Mouse (Mus musculus) neural tube, embryonic 15.5 days (tissue): Measurements from ENCODE around the gene Slc48a1. TPM values are rescaled to one million over a fixed set of nuclear protein-coding genes. Genes with fewer than 3 reads are reported as not detected.

Source experiments
- ATAC-seq: fragments of 200-750 bp; cut with Nextera tagmentation; 2 replicates; pipeline ENCODE4 v1.8.0; 2017; ENCODE audit warnings: mild to moderate bottlenecking, moderate TSS enrichment, moderate library complexity; ENCODE audit not compliant: low FRiP score
- H3K27ac ChIP-seq: fragments of 300-500 bp; sonication (generic); replicated peaks from 2 replicates; pipeline ENCODE4 v1.5.1; 2015; ENCODE audit warnings: mild to moderate bottlenecking, inconsistent platforms
- H3K27me3 ChIP-seq: fragments of 300-500 bp; sonication (generic); replicated peaks from 2 replicates; pipeline ENCODE4 v1.6.1; 2015; ENCODE audit warnings: inconsistent platforms
- H3K36me3 ChIP-seq: fragments of 300-500 bp; sonication (generic); 2 replicates; pipeline ENCODE4 v1.6.1; 2015; ENCODE audit warnings: inconsistent platforms
- H3K4me1 ChIP-seq: fragments of 300-500 bp; sonication (generic); 2 replicates; pipeline ENCODE4 v1.6.1; 2015; ENCODE audit warnings: inconsistent platforms
- H3K4me2 ChIP-seq: fragments of 300-500 bp; sonication (generic); 2 replicates; pipeline ENCODE4 v1.6.1; 2015; ENCODE audit warnings: inconsistent platforms, mild to moderate bottlenecking, moderate library complexity
- H3K4me3 ChIP-seq: fragments of 300-500 bp; sonication (generic); replicated peaks from 2 replicates; pipeline ENCODE4 v1.5.1; 2015; ENCODE audit warnings: mild to moderate bottlenecking, inconsistent platforms
- H3K9ac ChIP-seq: fragments of 300-500 bp; sonication (generic); replicated peaks from 2 replicates; pipeline ENCODE4 v1.6.1; 2015; ENCODE audit warnings: mild to moderate bottlenecking, inconsistent platforms
- H3K9me3 ChIP-seq: fragments of 300-500 bp; sonication (generic); replicated peaks from 2 replicates; pipeline ENCODE4 v1.6.1; 2016; ENCODE audit warnings: inconsistent platforms
- WGBS: fragments of 180-500 bp; shearing (Covaris S2); methylation state at CpG from one replicate; pipeline ENCODE4 v1.1.7; 2015; ENCODE audit warnings: mixed read lengths; 5-methylcytosine and 5-hydroxymethylcytosine counted together
- polyA plus RNA-seq: library from polyadenylated mRNA; unstranded; fragments of >200 nt; fragmentation: Nextera tagmentation; extraction: Ambion mirVana; gene quantifications from 2 replicates; pipeline ENCODE4 v1.2.1, GENCODE M21; 2015

Gene Slc48a1
- polyA plus RNA-seq = 99.0 and 101 TPM in 2 replicates

DNA sequence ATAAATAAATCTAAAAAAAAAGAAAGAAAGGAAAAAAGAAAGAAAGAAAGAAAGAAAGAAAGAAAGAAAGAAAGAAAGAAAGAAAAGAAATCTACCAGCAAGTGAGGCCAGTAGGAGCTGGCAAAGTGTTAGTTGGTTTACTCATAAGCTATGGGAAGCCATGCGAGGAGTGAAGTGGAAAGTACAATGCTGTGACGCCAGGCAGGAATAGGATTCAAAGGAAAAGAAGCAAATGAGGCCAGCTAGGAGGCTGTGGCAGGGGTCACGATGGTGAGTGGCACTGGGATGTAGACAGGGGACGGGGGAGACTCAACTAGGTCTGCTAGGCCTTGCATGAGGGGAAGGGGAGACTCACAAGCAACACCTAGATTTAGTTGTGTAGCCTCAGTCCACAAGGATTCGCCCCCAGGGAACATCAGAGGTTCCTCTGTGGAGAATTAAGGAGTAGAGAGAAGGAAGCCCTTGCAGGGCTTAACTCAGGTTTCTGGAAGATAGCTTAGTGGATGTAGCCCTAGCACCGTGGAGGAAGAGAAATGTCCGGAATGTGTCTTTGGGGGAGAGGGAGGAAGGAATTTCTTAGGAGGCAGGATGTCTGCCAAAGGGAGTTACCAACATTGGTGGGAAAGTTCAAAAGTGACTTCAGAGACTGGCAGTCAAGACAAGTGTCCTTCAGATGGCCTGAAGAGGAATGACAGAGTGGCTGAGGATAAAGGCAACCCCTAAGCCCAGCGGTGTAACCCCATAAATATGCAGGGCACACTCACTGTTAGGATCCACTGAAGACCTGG is at the start of gene Slc48a1:
Gene Slc48a1 (plus strand): TSS at position 210 of the 788 bp plus-strand sequence.
- Histone ChIP-seq H3K4me3 (no peak within 1 kb of the TSS), H3K9me3 (no peaks in the 10 kb centered on the region), H3K36me3 (no peaks in the 10 kb centered on the region), H3K4me2 (no peak within 1 kb of the TSS), H3K27ac (no peak within 1 kb of the TSS), H3K4me1 (peaks cover 24% of the 10 kb centered on the region), H3K27me3 (peaks cover 14% of the 10 kb centered on the region), H3K9ac (no peak within 1 kb of the TSS)
- WGBS = 89% methylated on average over 8 of the region's 8 CpGs
- ATAC-seq = no peak

DNA sequence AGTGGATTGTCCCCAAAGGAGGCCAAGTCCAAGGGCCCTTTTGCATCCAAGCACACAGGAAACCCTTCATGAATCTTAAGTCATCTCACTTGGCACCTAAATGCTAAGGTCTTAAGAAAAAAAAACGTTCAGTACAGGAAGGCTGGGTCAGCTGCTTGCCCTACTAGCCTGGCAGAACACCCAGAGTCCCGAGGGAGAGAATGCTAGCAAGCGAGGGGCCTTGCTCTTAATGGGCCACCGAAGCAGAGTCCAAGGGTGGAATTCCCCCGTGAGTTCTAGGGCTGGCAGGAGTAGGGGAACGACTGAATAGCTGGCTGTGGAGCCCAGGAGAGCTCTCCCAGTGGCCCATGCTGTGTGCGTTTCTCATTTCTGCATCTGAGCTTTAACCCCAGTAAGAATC is 49.5 kb upstream of the Slc48a1 start:
- Histone ChIP-seq H3K27ac (no peak overlapping the region), H3K9me3 (no peaks in the 10 kb centered on the region), H3K27me3 (no peaks in the 10 kb centered on the region), H3K9ac (no peak overlapping the region), H3K4me1 (0 out of 2 replicates have a peak, but pooled peaks cover 4% of the 10 kb centered on the region), H3K36me3 (no peaks in the 10 kb centered on the region), H3K4me2 (no peak overlapping the region), H3K4me3 (no peak overlapping the region)
- WGBS = 63% methylated on average over 7 of the region's 7 CpGs
- no peak for ATAC-seq

DNA sequence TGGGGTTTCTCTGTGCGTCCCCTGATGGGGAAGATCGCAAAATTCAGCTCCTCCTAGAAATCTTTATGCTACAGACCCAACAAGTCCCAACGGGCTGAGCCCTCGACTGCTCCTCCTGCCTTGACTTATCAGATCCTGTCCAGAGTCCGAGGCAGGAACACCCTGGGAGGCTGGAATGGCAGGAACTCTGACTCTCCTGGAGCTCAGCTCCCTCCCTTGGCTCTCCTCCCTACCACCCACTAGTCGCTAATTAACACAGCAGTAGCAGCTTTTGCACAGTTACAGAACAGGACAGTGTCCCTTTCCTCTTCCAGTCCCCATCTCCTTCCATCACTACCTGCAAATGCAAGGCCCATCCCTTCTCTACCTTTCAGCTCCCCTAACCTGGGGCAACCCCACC is 48.0 kb upstream of the Slc48a1 start:
- ATAC-seq = no peak
- 0 out of 2 replicates have a peak, but pooled peaks cover 4% of the 10 kb centered on the region for H3K4me1 ChIP-seq
- WGBS = 77% methylated on average over 6 of the region's 6 CpGs
- H3K36me3 ChIP-seq = no peaks in the 10 kb centered on the region
- no peak overlapping the region for H3K9ac ChIP-seq
- H3K4me2 ChIP-seq = no peak overlapping the region
- no peaks in the 10 kb centered on the region for H3K9me3 ChIP-seq
- H3K27ac ChIP-seq = no peak overlapping the region
- no peaks in the 10 kb centered on the region for H3K27me3 ChIP-seq
- no peak overlapping the region for H3K4me3 ChIP-seq

GRCm38 (mm10) chr15:97731111-97731510 is 47.2 kb upstream of the Slc48a1 start, which contains the start of gene Endou:
Endou (minus strand) TSS chr15:97731339.
- no peak within 1 kb of the TSS for H3K4me3 ChIP-seq
- 0 out of 2 replicates have a peak, but pooled peaks cover 4% of the 10 kb centered on the region for H3K4me1 ChIP-seq
- H3K9ac ChIP-seq = no peak within 1 kb of the TSS
- H3K4me2 ChIP-seq = no peak within 1 kb of the TSS
- no peaks in the 10 kb centered on the region for H3K9me3 ChIP-seq
- 90% methylated on average over 8 of the region's 8 CpGs for WGBS
- H3K27me3 ChIP-seq = no peaks in the 10 kb centered on the region
- no peak within 1 kb of the TSS for H3K27ac ChIP-seq
- no peak for ATAC-seq
- no peaks in the 10 kb centered on the region for H3K36me3 ChIP-seq

DNA sequence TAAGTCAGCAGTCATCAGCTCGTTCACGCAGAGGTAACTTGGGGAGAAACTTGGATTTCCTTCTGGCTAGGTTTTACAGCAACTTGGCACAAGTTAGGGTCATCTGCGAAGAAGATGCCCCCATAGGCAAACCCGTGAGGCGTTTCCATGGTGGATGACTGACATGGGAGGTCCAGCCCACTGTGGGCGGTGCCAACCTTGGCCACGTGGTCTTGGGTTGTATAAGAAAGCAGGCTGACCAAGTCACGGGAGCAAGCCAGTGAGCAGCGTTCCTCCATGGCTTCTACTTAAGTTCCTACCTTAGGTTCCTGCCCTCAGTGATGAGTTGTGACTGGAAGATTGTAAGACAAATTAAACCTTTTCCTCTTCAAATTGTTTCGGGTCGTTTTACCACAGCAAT is 46.3 kb upstream of the Slc48a1 start:
- Histone ChIP-seq H3K27ac (no peak overlapping the region), H3K4me1 (0 out of 2 replicates have a peak, but pooled peaks cover 4% of the 10 kb centered on the region), H3K9me3 (no peaks in the 10 kb centered on the region), H3K27me3 (no peaks in the 10 kb centered on the region), H3K9ac (no peak overlapping the region), H3K4me3 (no peak overlapping the region), H3K4me2 (no peak overlapping the region), H3K36me3 (no peaks in the 10 kb centered on the region)
- WGBS = 92% methylated on average over 11 of the region's 11 CpGs
- ATAC-seq = no peak

GRCm38 (mm10) chr15:97738923-97739322 is 39.4 kb upstream of the Slc48a1 start:
- H3K4me1 ChIP-seq = 0 out of 2 replicates have a peak, but pooled peaks cover 3% of the 10 kb centered on the region
- WGBS = 92% methylated on average over 7 of the region's 7 CpGs
- ATAC-seq = no peak
- no peaks in the 10 kb centered on the region for H3K36me3 ChIP-seq
- H3K27me3 ChIP-seq = no peaks in the 10 kb centered on the region
- H3K27ac ChIP-seq = no peak overlapping the region
- no peak overlapping the region for H3K9ac ChIP-seq
- H3K4me3 ChIP-seq = no peak overlapping the region
- no peak overlapping the region for H3K4me2 ChIP-seq
- H3K9me3 ChIP-seq = no peaks in the 10 kb centered on the region

GRCm38 (mm10) chr15:97740283-97740732 is 38.0 kb upstream of the Slc48a1 start:
- WGBS = 86% methylated on average over 9 of the region's 9 CpGs
- Histone ChIP-seq H3K36me3 (no peaks in the 10 kb centered on the region), H3K27ac (no peak overlapping the region), H3K4me1 (peaks cover 10% of the 10 kb centered on the region), H3K9ac (no peak overlapping the region), H3K9me3 (no peaks in the 10 kb centered on the region), H3K4me2 (no peak overlapping the region), H3K4me3 (no peak overlapping the region), H3K27me3 (no peaks in the 10 kb centered on the region)
- ATAC-seq = no peak

DNA sequence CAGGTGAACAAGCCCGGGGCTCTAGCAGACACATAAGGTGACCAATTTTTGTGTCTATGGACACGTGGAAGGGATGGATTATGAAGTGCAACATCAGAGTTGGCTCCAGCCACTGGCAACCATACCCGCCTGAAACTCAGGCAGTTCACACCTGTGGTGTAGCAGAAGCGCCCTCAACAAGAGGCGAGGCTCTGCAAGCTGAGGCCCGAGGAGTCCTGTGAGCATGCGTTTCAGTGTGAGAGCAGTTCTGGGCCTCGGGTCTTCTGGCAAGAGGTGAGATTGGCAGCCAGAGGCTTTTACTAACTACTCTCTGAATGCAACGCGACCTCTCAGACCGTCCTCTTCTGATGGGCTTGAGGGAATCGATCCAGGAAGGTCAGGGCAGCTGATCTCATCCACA is 36.7 kb upstream of the Slc48a1 start:
- H3K9ac ChIP-seq = no peak overlapping the region
- no peak for ATAC-seq
- H3K4me1 ChIP-seq = peaks cover 14% of the 10 kb centered on the region
- no peaks in the 10 kb centered on the region for H3K9me3 ChIP-seq
- H3K27ac ChIP-seq = no peak overlapping the region
- 91% methylated on average over 12 of the region's 12 CpGs for WGBS
- no peak overlapping the region for H3K4me3 ChIP-seq
- H3K36me3 ChIP-seq = no peaks in the 10 kb centered on the region
- H3K27me3 ChIP-seq = no peaks in the 10 kb centered on the region
- no peak overlapping the region for H3K4me2 ChIP-seq

- Histone ChIP-seq H3K4me3 (no peak overlapping the region), H3K27ac (no peak overlapping the region), H3K4me1 (peaks cover 14% of the 10 kb centered on the region), H3K9me3 (no peaks in the 10 kb centered on the region), H3K9ac (no peak overlapping the region), H3K27me3 (no peaks in the 10 kb centered on the region), H3K4me2 (no peak overlapping the region), H3K36me3 (no peaks in the 10 kb centered on the region)
- no peak for ATAC-seq
- 61% methylated on average over 7 of the region's 7 CpGs for WGBS
These were observed 36.2 kb upstream of the Slc48a1 start for GRCm38 (mm10) chr15:97742074-97742473.

DNA sequence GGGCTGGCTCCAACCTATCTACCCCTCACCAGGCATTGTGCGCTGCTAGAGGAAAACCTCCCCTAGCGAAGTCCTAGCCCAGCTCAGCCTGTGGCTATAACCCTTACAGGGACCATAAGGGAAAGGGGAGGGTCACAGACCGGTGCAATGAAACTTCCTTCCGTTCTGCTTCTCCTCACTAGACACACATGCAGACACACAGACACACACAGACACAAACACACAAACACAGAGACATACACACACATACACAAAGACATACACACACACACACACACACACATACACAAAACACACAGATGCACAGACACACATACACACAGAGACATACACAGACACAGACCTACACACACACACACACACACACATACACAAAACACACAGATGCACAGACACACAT is 35.7 kb upstream of the Slc48a1 start:
- H3K27me3 ChIP-seq = no peaks in the 10 kb centered on the region
- no peaks in the 10 kb centered on the region for H3K9me3 ChIP-seq
- H3K36me3 ChIP-seq = no peaks in the 10 kb centered on the region
- no peak overlapping the region for H3K4me3 ChIP-seq
- no peak for ATAC-seq
- no peak overlapping the region for H3K4me2 ChIP-seq
- peaks cover 14% of the 10 kb centered on the region for H3K4me1 ChIP-seq
- no peak overlapping the region for H3K27ac ChIP-seq
- H3K9ac ChIP-seq = no peak overlapping the region
- 55% methylated on average over 4 of the region's 4 CpGs for WGBS

DNA sequence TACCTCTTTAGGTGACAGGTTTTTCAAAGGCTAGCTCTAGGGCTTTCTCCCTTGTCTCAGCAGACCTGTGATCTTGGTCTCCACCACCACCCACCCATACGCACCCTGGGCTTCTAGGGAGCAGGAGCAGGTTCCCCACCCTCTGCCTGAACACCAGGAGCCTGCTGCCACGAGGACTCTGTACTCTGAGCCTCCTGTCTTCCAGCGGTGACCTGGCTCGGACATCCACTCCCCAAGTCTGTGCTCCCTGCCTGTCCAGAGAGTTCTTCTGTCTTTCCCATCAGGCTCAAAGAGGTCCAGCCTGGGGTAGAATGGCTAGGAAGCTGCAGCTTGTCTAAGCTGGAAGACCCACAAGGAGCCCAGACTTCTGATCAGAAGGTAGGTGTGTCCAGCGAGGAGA is 35.1 kb upstream of the Slc48a1 start:
- 85% methylated on average over 5 of the region's 5 CpGs for WGBS
- H3K9me3 ChIP-seq = no peaks in the 10 kb centered on the region
- H3K9ac ChIP-seq = no peak overlapping the region
- H3K27me3 ChIP-seq = no peaks in the 10 kb centered on the region
- no peak overlapping the region for H3K27ac ChIP-seq
- H3K4me3 ChIP-seq = no peak overlapping the region
- no peak overlapping the region for H3K4me2 ChIP-seq
- H3K36me3 ChIP-seq = no peaks in the 10 kb centered on the region
- no peak for ATAC-seq
- peaks cover 14% of the 10 kb centered on the region for H3K4me1 ChIP-seq

- no peaks in the 10 kb centered on the region for H3K9me3 ChIP-seq
- ATAC-seq = no peak
- H3K9ac ChIP-seq = no peak overlapping the region
- no peaks in the 10 kb centered on the region for H3K36me3 ChIP-seq
- WGBS = 77% methylated on average over 11 of the region's 12 CpGs
- H3K27me3 ChIP-seq = no peaks in the 10 kb centered on the region
- H3K4me3 ChIP-seq = no peak overlapping the region
- no peak overlapping the region for H3K27ac ChIP-seq
- H3K4me1 ChIP-seq = peaks cover 14% of the 10 kb centered on the region
- no peak overlapping the region for H3K4me2 ChIP-seq
These were observed 34.3 kb upstream of the Slc48a1 start for GRCm38 (mm10) chr15:97743961-97744525.
